Mouse (Mus musculus) ES-Bruce4 (cell line): ENCODE results near the gene Mettl16.

Source experiments
- CTCF ChIP-seq: IDR thresholded peaks from one replicate; pipeline ENCODE4 v1.8.1; 2011; ENCODE audit warnings: low read depth, low read length
- POLR2A ChIP-seq: IDR thresholded peaks from one replicate; pipeline ENCODE4 v1.8.1; 2011; ENCODE audit warnings: low read length; ENCODE audit not compliant: insufficient read depth

DNA sequence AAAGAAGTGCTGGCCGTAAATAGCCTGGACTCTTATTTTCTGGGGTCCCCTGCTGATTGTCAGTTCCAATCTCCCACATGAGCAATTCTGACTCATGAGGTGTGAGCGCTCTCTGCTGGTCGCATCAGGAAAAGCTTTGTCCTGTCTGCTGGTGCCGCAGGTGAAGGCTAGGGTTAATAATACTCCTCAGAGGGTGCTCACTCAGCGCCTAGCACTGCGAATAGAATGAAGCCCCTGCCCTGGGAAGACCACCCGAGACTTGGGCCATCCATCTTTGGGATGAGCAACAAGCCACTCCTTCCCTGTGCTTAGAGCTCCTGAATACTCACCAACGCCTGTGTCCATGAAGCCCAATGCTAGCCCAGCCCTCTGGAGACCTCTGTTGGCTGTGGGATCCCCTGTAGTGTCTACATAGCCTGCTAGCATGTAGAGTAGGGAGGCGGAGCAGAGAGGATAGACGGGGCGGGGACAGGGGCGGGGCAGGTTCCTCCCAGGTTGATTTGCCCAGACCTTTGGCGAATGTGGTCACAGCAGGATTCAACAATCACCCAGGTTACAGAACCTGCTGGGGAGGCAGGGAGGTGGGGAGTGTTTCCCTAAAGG lies 77.4 kb downstream of the Mettl16 start:
- TF ChIP-seq CTCF (peak; percentile 81), POLR2A (no peak)
